Comparison of ENCODE assay signal across 27 mouse cellular contexts in the genomic region with DNA sequence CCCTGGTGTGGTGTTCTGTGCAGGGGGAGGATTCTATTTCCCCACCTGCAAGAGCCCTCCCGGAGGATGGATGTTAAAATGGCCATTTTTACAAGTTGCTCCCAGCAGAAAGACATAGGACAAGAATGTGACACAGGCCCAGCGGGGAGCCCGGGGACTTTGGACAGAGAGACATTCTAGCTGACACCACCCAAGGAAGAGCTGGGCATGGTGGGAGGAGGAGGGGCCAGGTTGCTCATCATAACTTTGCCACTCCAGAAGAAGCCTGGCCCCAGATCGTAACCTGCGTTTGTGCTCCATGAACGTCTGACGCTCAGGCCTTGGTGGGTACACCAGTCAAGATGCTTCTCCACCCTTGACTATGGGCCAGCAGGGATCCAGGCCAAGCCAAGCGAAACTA. TPM values are rescaled to one million over a fixed set of nuclear protein-coding genes. Genes with fewer than 3 reads are reported as not detected.
A peak's percentile ranks its signal among the peaks of the same experiment; 100 is the strongest.
DNase-seq lines count a peak whose midpoint lies in the region; ATAC-seq and TF ChIP-seq lines count a peak whose summit lies in the region.
"Had no signal": no experiment of that assay in that cellular context is flagged by ENCODE, and none has a peak within 500 bp of the region (broad histone marks: within the 10 kb centered on the region; RNA-seq: fewer than 3 reads in every experiment).

No protein-coding gene starts in this region.

- peak; percentile 49 to 56 for DNase-seq in adrenal gland, adult (ENCODE audit: inconsistent age in 2 of 2, low spot score in 1 of 2)
- DNase-seq in adrenal gland, adult 18-20 months (ENCODE audit: low spot score in 2 of 2), result no peak
- DNase-seq in adrenal gland, postnatal 14 days, result peak; percentile 65
- no peak for DNase-seq in adrenal gland, postnatal 4 days (ENCODE audit: low spot score in 2 of 2)
- no peak for DNase-seq in cerebellum, adult 2 months
- no peak for DNase-seq in cerebellum, adult 9-11 months
- no peak for DNase-seq in midbrain, embryonic 14.5 days
- DNase-seq: B cell, adult 2 months; cerebellum, adult 11 months; cerebellum, adult 18-20 months; cerebellum, adult 9-10 months; cerebellum, postnatal 14 days; cerebellum, postnatal 36 days; embryo, embryonic 11 days had no signal

- no peak overlapping the region for H3K4me2 ChIP-seq in midbrain, embryonic 13.5 days (replicated peaks)
- no peak overlapping the region for H3K4me2 ChIP-seq in midbrain, embryonic 14.5 days (ENCODE audit: low read length)
- H3K4me2 ChIP-seq: embryonic facial prominence, embryonic 13.5 days; embryonic facial prominence, embryonic 15.5 days; forebrain, embryonic 12.5 days had no signal

- no peaks in the 10 kb centered on the region for H3K9me3 ChIP-seq in midbrain, embryonic 13.5 days
- H3K9me3 ChIP-seq in midbrain, embryonic 14.5 days (ENCODE audit: control insufficient read depth, low read length), result no peaks in the 10 kb centered on the region
- H3K9me3 ChIP-seq: embryonic facial prominence, embryonic 15.5 days; forebrain, embryonic 12.5 days had no signal

- peaks cover 7% of the 10 kb centered on the region; the same call in 1 of the 2 replicates for H3K36me3 ChIP-seq in midbrain, embryonic 13.5 days
- 0 out of 2 replicates have a peak, but pooled peaks cover 5% of the 10 kb centered on the region for H3K36me3 ChIP-seq in midbrain, embryonic 14.5 days (ENCODE audit: control insufficient read depth, insufficient read depth, low read length)
- H3K36me3 ChIP-seq: G1E had no signal

- TF ChIP-seq CTCF in cerebellum, adult 2 months (IDR thresholded peaks at IDR 0.05; ENCODE audit: borderline replicate concordance, insufficient read depth, low read depth, low read length), result no peak

- peaks cover 29% of the 10 kb centered on the region for H3K4me1 ChIP-seq in cerebellum, adult 2 months (ENCODE audit: control insufficient read depth, insufficient read depth, low read length)
- peaks cover 13% of the 10 kb centered on the region for H3K4me1 ChIP-seq in midbrain, embryonic 13.5 days (replicated peaks)
- H3K4me1 ChIP-seq in midbrain, embryonic 14.5 days (ENCODE audit: control insufficient read depth, insufficient read depth, low read length), result 0 out of 2 replicates have a peak, but pooled peaks cover 8% of the 10 kb centered on the region

- 0 out of 2 replicates have a peak overlapping the region, but pooled peaks have one; percentile 10 for H3K27ac ChIP-seq in cerebellum, adult 2 months (ENCODE audit: insufficient read depth, low read length)
- H3K27ac ChIP-seq in midbrain, embryonic 13.5 days, result no peak overlapping the region
- H3K27ac ChIP-seq in midbrain, embryonic 14.5 days (replicated peaks; ENCODE audit: low read depth, low read length), result no peak overlapping the region
- H3K27ac ChIP-seq: embryonic facial prominence, embryonic 13.5 days; embryonic facial prominence, embryonic 15.5 days; forebrain, embryonic 10.5 days; forebrain, embryonic 12.5 days had no signal

- ATAC-seq in midbrain, embryonic 13.5 days, result no peak
- no peak for ATAC-seq in midbrain, embryonic 14.5 days (ENCODE audit: low FRiP score, low TSS enrichment)
- ATAC-seq: activated CD4-positive, CD25-positive, alpha-beta regulatory T cell, adult 4 months; CD4-positive, CD25-positive, alpha-beta regulatory T cell, adult 4 months; forebrain, embryonic 14.5 days; forebrain, embryonic 16.5 days; Patski had no signal

- no peak for TF ChIP-seq POLR2A in cerebellum, adult 2 months (IDR thresholded peaks at IDR 0.05; ENCODE audit: borderline replicate concordance, insufficient read depth, low read length)

- no peak overlapping the region for H3K4me3 ChIP-seq in cerebellum, adult 2 months (replicated peaks; ENCODE audit: insufficient read depth, low read depth, low read length)
- no peak overlapping the region for H3K4me3 ChIP-seq in midbrain, embryonic 13.5 days (replicated peaks)
- H3K4me3 ChIP-seq in midbrain, embryonic 14.5 days (replicated peaks; ENCODE audit: low read depth, low read length), result no peak overlapping the region
- H3K4me3 ChIP-seq: embryonic facial prominence, embryonic 13.5 days; embryonic facial prominence, embryonic 15.5 days; erythroblast, embryonic 14.5 days; forebrain, embryonic 10.5 days; forebrain, embryonic 12.5 days had no signal

- H3K27me3 ChIP-seq in cerebellum, adult 2 months (ENCODE audit: control insufficient read depth, insufficient read depth, low read length), result no peaks in the 10 kb centered on the region
- H3K27me3 ChIP-seq in midbrain, embryonic 13.5 days, result no peaks in the 10 kb centered on the region
- no peaks in the 10 kb centered on the region for H3K27me3 ChIP-seq in midbrain, embryonic 14.5 days (ENCODE audit: control insufficient read depth, insufficient read depth, low read length)
- H3K27me3 ChIP-seq: CH12.LX; embryonic facial prominence, embryonic 13.5 days; embryonic facial prominence, embryonic 15.5 days; forebrain, embryonic 12.5 days; Patski had no signal

- WGBS in cerebellum, adult 2 months, result 78% methylated on average over 8 of the region's 8 CpGs
- 95% methylated on average over 8 of the region's 8 CpGs for WGBS in midbrain, embryonic 13.5 days
- 93% methylated on average over 8 of the region's 8 CpGs for WGBS in midbrain, embryonic 14.5 days

- H3K9ac ChIP-seq in midbrain, embryonic 13.5 days (replicated peaks), result 0 out of 2 replicates have a peak overlapping the region, but pooled peaks have one; percentile 11
- no peak overlapping the region for H3K9ac ChIP-seq in midbrain, embryonic 14.5 days (replicated peaks; ENCODE audit: low read length)
- H3K9ac ChIP-seq: embryonic facial prominence, embryonic 13.5 days; embryonic facial prominence, embryonic 15.5 days; forebrain, embryonic 12.5 days had no signal

RNA-seq across cellular contexts. Expression of gene Selenon, which starts 8.7 kb away (rescaled TPM):
- 10 to 100 TPM; 24.3 to 28.9 TPM for total RNA-seq in adrenal gland, adult 18-20 months (2021)
- 30.2 and 32.3 TPM in 2 replicates for total RNA-seq in adrenal gland, postnatal 14 days (2021)
- 10 to 100 TPM; 49.4 to 52.7 TPM for total RNA-seq in adrenal gland, postnatal 4 days (2021)
- polyA plus RNA-seq in cerebellum, adult 2 months (2012; rRNA removed), result 37.8 and 43.1 TPM in 2 replicates
- polyA plus RNA-seq in midbrain, embryonic 13.5 days (2015; fragmentation: Nextera tagmentation; extraction: Ambion mirVana), result 11.1 and 11.5 TPM in 2 replicates
- 14.2 and 15.9 TPM in 2 replicates for polyA plus RNA-seq in midbrain, embryonic 14.5 days (2014; fragmentation: Nextera tagmentation; extraction: Ambion mirVana)
- polyA plus RNA-seq: G1E had no signal

RNA-seq across cellular contexts. Expression of gene Mtfr1l, which starts 25.5 kb away (rescaled TPM):
- 100 to 1,000 TPM; 123 to 132 TPM for total RNA-seq in adrenal gland, adult 18-20 months (2021)
- total RNA-seq in adrenal gland, postnatal 14 days (2021), result 103 and 113 TPM in 2 replicates
- 100 to 1,000 TPM; 123 to 134 TPM for total RNA-seq in adrenal gland, postnatal 4 days (2021)
- 146 and 148 TPM in 2 replicates for polyA plus RNA-seq in cerebellum, adult 2 months (2012; rRNA removed)
- polyA plus RNA-seq in midbrain, embryonic 13.5 days (2015; fragmentation: Nextera tagmentation; extraction: Ambion mirVana), result 149 and 155 TPM in 2 replicates
- polyA plus RNA-seq in midbrain, embryonic 14.5 days (2014; fragmentation: Nextera tagmentation; extraction: Ambion mirVana), result 181 and 185 TPM in 2 replicates

RNA-seq across cellular contexts. Expression of gene Aunip, which starts 49.9 kb away (rescaled TPM):
- total RNA-seq in adrenal gland, adult 18-20 months (2021), result under 1 TPM; 0.48 to 0.56 TPM
- total RNA-seq in adrenal gland, postnatal 14 days (2021), result 1.8 and 3.0 TPM in 2 replicates
- 1 to 10 TPM; 4.7 to 5.4 TPM for total RNA-seq in adrenal gland, postnatal 4 days (2021)
- polyA plus RNA-seq in cerebellum, adult 2 months (2012; rRNA removed), result 0.24 and 0.65 TPM in 2 replicates
- 3.9 and 4.4 TPM in 2 replicates for polyA plus RNA-seq in midbrain, embryonic 13.5 days (2015; fragmentation: Nextera tagmentation; extraction: Ambion mirVana)
- polyA plus RNA-seq in midbrain, embryonic 14.5 days (2014; fragmentation: Nextera tagmentation; extraction: Ambion mirVana), result 0.78 and 1.6 TPM in 2 replicates

Comparison
In these comparisons a context has a peak if more than half of its experiments do, and no peak if none do; other contexts are left out.
1. DNase-seq: peak in adrenal gland, adult (2 of 2) and adrenal gland, postnatal 14 days (single experiment); none in adrenal gland, adult 18-20 months (0 of 2), adrenal gland, postnatal 4 days (0 of 2), cerebellum, adult 2 months (0 of 2), cerebellum, adult 9-11 months (single experiment) and midbrain, embryonic 14.5 days (single experiment).